Mouse (Mus musculus) left cerebral cortex, postnatal 10 days (tissue): ENCODE data around the gene 5730596B20Rik. TPM values are rescaled to one million over a fixed set of nuclear protein-coding genes. Genes with fewer than 3 reads are reported as not detected.

ENCODE experiments used
- DNase-seq, 2 experiments: peaks; one replicate each; pipeline ENCODE4 v3.0.0; 2021 to 2022; ENCODE audit warnings: low spot score in 2 of 2, mixed read lengths in 1 of 2; ENCODE audit errors: extremely low spot score in 1 of 2
- intact Hi-C: fragments of 180-260 bp; cut with DNase I; formaldehyde crosslinking; loops from one replicate; pipeline ENCODE4 v1.15.1; 2025
- total RNA-seq, 2 experiments: library from RNA; stranded (reverse); gene quantifications; 2 replicates each; pipeline ENCODE4 v1.2.3; 2021

5730596B20Rik gene
- total RNA-seq, 2 experiments from 2014 or later, result not detected

- intact Hi-C loops, result no loop called here
- DNase-seq, result no peak
Observed at GRCm38 (mm10) chr6:52170898-52171223, 6.4 kb upstream of the 5730596B20Rik start.

GRCm38 (mm10) chr6:52171331-52171730 lies 6.0 kb upstream of the 5730596B20Rik start:
- intact Hi-C loops, result no loop called here
- no peak for DNase-seq

- intact Hi-C loops, result no loop called here
- no peak for DNase-seq
Observed at GRCm38 (mm10) chr6:52171938-52172337, 5.4 kb upstream of the 5730596B20Rik start.

GRCm38 (mm10) chr6:52172501-52172900 lies 4.8 kb upstream of the 5730596B20Rik start:
- no peak for DNase-seq
- intact Hi-C loops, result no loop called here

GRCm38 (mm10) chr6:52173648-52174047 lies 3.6 kb upstream of the 5730596B20Rik start:
- intact Hi-C loops, result no loop called here
- no peak for DNase-seq

- DNase-seq, result no peak
- intact Hi-C loops, result no loop called here
Observed at GRCm38 (mm10) chr6:52174968-52175751, 2.1 kb upstream of the 5730596B20Rik start.

GRCm38 (mm10) chr6:52175864-52176263 lies 1.4 kb upstream of the 5730596B20Rik start:
- intact Hi-C loops, result no loop called here
- no peak for DNase-seq

GRCm38 (mm10) chr6:52176391-52176790 lies 907 bp upstream of the 5730596B20Rik start:
- no peak for DNase-seq
- intact Hi-C loops, result no loop called here

GRCm38 (mm10) chr6:52177806-52178205 lies 508 bp downstream of the 5730596B20Rik start:
- no peak for DNase-seq
- intact Hi-C loops, result no loop called here

- intact Hi-C loops, result no loop called here
- no peak for DNase-seq
Observed at GRCm38 (mm10) chr6:52178918-52179665, 1.8 kb downstream of the 5730596B20Rik start.

- DNase-seq, result no peak
- intact Hi-C loops, result no loop called here
Observed at GRCm38 (mm10) chr6:52179690-52180089, 2.4 kb downstream of the 5730596B20Rik start.

GRCm38 (mm10) chr6:52180213-52180710 lies 3.0 kb downstream of the 5730596B20Rik start:
- intact Hi-C loops, result no loop called here
- DNase-seq, result no peak

- DNase-seq, result no peak
- intact Hi-C loops, result no loop called here
Observed at GRCm38 (mm10) chr6:52180726-52181125, 3.4 kb downstream of the 5730596B20Rik start.

GRCm38 (mm10) chr6:52182030-52182429 lies 4.7 kb downstream of the 5730596B20Rik start:
- no peak for DNase-seq

GRCm38 (mm10) chr6:52182793-52183192 lies 5.5 kb downstream of the 5730596B20Rik start:
- intact Hi-C loops, result no loop called here
- DNase-seq, result no peak

More at GRCm38 (mm10) chr6:52182030-52182429, 4.7 kb downstream of the 5730596B20Rik start:
- intact Hi-C loops, result no loop called here

GRCm38 (mm10) chr6:52183311-52184080 lies 6.2 kb downstream of the 5730596B20Rik start:
- no peak for DNase-seq
- intact Hi-C loops, result no loop called here

- no peak for DNase-seq
- intact Hi-C loops, result no loop called here
Observed at GRCm38 (mm10) chr6:52184668-52185067, 7.4 kb downstream of the 5730596B20Rik start.

- DNase-seq, result no peak
- intact Hi-C loops, result no loop called here
Observed at GRCm38 (mm10) chr6:52185222-52185621, 7.9 kb downstream of the 5730596B20Rik start.

GRCm38 (mm10) chr6:52185834-52186233 lies 8.5 kb downstream of the 5730596B20Rik start:
- no peak for DNase-seq
- intact Hi-C loops, result no loop called here
